Mouse (Mus musculus) spleen, postnatal 14 days (tissue): ENCODE data around the gene BC004004.
A peak's percentile ranks its signal among the peaks of the same experiment; 100 is the strongest.
"Not testable (repeated sequence)": the region's sequence is repeated elsewhere in the genome, so short reads cannot be mapped to it uniquely, and the experiment has no call there.

Experiments used
- DNase-seq, 2 experiments: peaks; one replicate each; pipeline ENCODE4 v3.0.0; 2021 to 2022; ENCODE audit warnings: low spot score in 2 of 2

The BC004004 gene

GRCm38 (mm10) chr17:29299282-29299681 is 30.7 kb downstream of the BC004004 start:
- DNase-seq, result no peak

DNA sequence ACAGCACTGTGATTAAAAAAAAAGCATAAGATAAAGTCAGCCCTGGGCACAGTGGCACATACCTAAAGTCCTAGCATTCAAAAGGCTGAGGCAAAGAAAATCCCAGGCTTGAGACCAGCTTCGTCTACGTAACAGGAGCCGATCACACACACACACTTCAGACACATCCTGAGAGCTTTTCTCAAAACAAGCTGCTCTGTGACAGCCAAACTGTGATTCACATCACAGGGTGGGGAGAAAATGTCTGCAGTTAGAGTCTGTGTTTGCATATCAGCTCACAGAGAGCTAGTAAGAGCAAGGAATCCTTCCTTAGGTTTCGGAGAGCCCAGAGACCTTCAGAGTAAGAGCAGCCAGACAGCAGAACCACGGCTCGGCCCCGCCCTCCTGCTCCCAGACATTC is 32.3 kb downstream of the BC004004 start:
- no peak for DNase-seq

DNA sequence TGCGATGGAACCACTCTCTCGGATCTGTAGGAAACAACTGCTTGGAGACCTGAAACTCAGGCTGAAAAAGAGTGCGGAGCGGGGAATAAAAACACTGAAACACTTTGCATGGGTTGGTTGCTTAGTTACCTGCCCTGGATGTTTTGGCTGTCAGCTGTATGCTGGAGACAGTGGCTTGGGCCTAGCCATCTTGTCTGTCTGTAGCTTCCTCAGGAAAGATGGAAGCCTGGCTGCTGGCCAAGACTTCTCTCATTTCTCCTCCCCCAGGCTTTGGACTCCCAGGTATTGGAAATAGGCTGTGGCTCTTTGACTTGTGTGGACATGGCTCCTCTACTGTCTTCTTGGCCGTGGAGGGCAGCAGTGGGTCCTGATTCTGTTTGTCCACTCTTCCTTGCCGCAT is 32.8 kb downstream of the BC004004 start:
- DNase-seq, result no peak

GRCm38 (mm10) chr17:29302149-29302548 is 33.6 kb downstream of the BC004004 start:
- no peak for DNase-seq

GRCm38 (mm10) chr17:29303087-29303486 is 34.5 kb downstream of the BC004004 start:
- DNase-seq, result peak in 1 of 2 experiments; percentile 38

- DNase-seq, result no peak
Observed at GRCm38 (mm10) chr17:29303856-29304255, 35.3 kb downstream of the BC004004 start.

GRCm38 (mm10) chr17:29304376-29305057 is 35.9 kb downstream of the BC004004 start:
- DNase-seq, result peak in 1 of 2 experiments; percentile 41

DNA sequence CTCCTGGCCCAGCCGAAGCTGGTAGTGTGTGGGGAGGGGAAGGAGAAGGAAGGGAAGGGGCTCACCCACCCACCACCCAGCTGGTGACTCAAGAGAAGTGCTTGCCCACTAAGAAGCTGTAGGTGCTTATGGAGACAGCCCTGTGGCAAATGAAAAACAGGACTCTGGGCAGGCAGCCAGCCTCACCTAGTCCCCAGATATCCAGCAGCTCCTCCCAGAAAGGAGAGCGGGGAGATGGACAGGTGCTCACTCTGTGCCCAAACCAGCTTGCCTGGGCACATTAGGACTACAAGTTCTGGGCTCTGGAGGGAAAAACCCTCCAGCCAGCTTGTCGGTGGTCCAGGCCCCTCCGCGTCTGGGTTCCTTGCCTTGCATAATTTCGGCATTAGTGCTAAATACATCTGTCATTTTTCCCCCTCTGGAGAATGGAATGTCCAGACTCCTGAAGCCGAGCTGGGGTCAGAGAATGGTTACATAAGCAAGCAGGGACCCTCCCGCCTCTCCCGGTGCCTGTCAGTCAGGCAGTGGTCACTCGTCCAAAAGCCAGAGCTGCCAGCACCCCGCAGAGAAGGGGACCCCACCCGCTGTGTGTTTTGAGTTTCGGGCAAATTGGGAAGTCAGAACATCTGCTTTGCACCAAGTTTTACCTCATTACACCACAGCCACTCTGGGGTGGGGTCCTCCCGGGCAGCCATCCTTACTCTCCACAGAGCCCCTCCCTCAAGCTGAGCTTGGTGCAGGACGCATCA is 36.6 kb downstream of the BC004004 start:
- DNase-seq, result no peak

- DNase-seq, result no peak
Observed at GRCm38 (mm10) chr17:29305871-29306270, 37.3 kb downstream of the BC004004 start.

DNA sequence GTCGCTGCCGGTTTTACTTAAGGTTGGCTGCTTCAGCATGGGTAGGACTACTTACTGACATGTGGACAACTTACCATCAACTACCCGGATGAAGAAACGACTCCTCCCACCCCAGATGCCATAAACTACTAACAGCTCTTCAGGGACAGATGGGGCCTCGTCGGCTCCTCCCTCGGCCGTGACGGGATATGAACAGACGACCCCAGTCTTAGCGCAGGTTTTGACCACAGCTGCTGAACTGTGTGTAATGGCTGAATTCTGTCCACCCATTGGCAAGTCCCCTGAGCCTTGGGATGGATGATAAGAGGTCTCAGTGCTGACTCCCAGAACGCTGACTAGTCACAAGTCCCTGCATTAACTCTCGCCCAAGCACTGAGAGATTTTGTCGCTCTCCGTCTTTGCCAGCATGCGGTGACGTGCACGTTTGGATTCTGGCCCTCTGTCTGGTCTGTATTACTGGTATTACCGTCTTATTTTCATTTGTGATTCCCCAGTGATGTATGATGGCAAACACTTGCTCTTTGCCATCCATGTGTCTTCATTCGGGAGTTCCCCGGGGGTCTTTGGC is 41.6 kb downstream of the BC004004 start:
- no peak for DNase-seq

DNA sequence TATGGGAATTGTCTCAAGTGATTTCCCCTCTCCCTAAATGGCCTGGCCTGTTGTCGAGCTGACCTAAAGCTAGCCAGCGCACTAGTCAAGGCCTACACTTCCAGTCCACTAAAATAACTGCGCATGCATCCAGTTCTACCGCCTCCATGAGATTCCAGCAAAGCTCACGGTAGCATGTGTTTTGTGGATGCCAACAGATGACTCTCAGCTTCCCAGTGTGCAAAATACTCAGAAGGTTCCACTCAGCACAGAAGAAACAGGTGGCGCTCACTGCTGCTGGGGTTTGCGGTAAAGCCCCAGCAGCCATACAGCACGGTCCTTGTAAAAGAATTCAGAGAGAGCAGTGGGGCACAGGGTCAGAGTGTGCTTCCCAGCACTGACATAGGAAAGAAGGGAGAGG is 43.0 kb downstream of the BC004004 start:
- no peak for DNase-seq

DNA sequence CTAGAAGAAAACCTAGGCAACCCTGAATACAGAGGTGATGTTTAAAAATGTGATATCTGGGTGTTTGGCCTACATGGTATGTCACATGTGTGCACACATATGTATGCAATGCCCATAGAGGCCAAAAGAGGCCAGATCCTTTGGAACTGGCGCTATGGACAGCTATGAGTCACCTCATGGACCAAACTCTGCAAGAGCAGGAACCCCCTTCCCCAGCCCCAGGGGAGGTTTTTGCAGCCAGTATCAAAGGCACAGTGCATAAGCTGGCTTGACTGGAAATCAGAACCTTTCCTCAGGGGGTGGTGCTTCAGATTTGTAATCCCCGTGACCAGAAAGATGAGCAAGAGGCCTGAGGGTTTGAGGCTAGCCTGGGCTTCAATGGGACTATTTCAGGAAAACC is 43.5 kb downstream of the BC004004 start:
- no peak for DNase-seq

DNA sequence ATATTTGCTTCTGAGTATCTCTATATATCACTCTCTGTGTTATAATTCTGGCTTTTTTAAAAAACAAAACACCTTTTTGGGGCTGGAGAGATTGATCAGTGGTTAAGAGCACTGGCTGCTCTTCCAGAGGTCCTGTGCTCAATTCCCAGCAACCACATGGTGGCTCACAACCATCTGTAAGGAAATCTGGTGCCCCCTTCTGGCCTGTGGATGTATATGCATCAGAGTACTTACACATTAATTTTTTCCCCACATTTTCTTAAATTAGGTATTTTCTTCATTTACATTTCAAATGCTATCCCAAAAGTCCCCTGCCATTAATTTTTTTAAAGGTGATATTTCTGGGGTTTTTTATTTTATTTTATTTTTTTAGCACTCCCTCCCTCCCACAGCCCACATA is 44.7 kb downstream of the BC004004 start:
- DNase-seq, result no peak

- DNase-seq, result no peak
Observed at GRCm38 (mm10) chr17:29315672-29316465, 47.3 kb downstream of the BC004004 start.

- DNase-seq, result no peak
Observed at GRCm38 (mm10) chr17:29316891-29317290, 48.3 kb downstream of the BC004004 start.

DNA sequence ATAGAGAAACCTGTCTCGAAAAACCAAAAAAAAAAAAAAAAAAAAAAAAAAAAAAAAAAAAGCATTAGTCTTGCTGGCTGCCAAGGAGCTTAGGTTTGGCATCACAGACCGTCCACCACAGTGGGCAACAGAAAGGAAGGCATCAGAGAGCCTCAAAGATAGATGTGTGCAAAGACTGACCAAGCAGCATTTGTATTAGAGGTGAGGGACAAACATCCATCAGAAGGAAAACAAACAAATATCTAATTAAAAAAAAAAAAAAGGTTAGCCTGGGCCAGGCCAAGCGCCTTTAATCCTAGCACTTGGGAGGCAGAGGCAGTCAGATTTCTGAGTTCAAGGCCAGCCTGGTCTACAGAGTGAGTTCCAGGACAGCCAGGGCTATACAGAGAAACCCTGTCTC is 48.8 kb downstream of the BC004004 start, which contains the start of gene Pi16:
Gene Pi16, plus strand, starts transcription at position 301 of the 400 bp plus-strand sequence.
- DNase-seq, result not testable (repeated sequence)

GRCm38 (mm10) chr17:29318731-29319250 is 50.2 kb downstream of the BC004004 start:
- no peak for DNase-seq

DNA sequence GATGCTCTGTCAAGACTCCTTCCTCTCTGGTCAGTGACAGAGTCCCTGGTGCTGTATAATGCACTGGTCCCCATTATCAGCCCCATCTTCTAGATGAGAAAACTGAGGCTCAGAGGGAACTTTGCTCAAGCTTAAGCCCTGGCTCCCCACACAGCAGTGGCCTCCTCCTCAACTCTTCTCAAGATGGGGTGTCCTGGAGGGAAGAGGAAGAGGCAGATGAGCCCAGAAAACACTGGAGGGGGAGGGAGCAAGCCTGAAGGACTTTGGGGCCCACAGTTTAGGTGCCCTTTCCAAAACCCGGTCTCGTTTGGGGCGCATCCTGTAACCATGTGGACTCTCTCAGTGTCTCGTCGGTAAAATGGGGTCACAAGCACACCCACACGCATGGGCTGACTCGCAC is 50.9 kb downstream of the BC004004 start:
- no peak for DNase-seq

GRCm38 (mm10) chr17:29319881-29320639 is 51.5 kb downstream of the BC004004 start:
- DNase-seq, result no peak

DNA sequence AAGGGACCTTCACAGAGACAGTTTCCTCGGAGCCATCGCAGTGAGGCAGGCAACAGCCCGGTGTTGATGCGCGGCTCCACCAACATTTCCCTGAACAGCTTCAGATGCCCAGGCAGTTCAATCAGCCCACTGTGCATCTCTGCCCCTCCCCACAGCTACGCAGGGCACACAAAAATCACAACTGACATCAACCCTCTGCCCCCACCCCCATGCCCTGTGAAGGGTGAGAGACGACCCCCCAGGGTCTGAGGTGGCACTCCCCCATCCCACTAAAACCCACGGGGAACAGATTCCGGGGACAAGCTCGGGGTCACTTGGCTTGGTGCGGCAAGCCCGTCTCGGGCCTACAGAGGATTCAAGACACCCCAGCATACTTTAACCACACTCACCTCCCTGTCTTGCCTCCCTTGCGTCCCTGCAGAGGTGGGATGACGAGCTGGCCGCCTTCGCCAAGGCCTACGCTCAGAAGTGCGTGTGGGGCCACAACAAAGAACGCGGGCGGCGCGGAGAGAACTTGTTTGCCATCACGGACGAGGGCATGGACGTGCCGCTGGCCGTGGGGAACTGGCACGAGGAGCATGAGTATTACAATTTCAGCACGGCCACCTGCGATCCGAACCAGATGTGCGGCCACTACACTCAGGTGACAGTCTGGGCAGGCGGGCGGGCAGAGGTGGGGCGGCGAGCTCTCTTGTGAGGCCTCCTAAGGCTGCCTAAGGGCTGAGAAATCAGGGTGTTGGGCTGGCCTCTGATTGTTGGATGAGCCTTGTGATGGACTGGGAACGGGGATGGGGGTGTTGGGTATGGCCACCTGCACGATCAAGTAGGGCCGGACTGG is 53.4 kb downstream of the BC004004 start:
- DNase-seq, result no peak
